Mouse (Mus musculus): ENCODE results near the gene Sh3bp2. TPM values are rescaled to one million over a fixed set of nuclear protein-coding genes. Genes with fewer than 3 reads are reported as not detected.
"Not testable (repeated sequence)": the region's sequence is repeated elsewhere in the genome, so short reads cannot be mapped to it uniquely, and the experiment has no call there.

Sh3bp2 gene
- polyA plus RNA-seq, 1 experiment, result 12.4 TPM

DNA sequence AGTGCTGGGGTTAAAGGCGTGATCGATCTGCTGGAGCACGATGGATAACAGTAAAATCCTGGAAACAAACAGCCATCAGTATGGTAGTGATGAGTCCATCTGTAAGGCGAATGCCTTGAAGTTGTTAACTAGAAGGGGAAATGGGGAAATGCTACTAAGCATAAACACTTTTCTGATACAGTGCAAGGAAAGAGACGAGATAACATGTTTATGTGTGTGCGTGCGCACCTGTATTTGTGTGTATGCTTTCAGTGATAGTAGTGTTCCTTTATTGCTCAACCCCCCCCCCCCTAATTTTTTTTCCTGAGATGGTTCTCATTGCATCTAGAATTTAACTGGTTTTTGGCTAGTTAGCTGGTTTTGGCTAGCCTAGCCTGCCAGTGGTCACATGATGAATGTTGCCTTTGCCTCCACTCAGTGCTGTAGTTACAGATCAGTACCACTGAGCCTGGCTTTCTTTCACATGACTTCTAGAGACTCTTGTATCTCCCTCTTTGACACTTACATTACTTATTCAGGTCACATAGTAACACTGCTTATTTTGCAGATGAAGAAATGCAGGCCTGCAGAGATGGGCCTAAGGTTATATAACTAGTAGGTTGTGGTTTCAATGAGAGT, 52.5 kb downstream of the Sh3bp2 start:
- Histone ChIP-seq H3K27ac (ENCODE audit: insufficient read depth, low read depth, low read length) (no peak overlapping the region), H3K27me3 (ENCODE audit: control insufficient read depth, insufficient read depth, low read length) (no peaks in the 10 kb centered on the region), H3K36me3 (ENCODE audit: control insufficient read depth, insufficient read depth, low read length) (no peaks in the 10 kb centered on the region), H3K4me3 (ENCODE audit: low read depth, low read length) (no peak overlapping the region), H3K4me1 (ENCODE audit: control insufficient read depth, insufficient read depth, insufficient read length, low read length) (peaks cover 9% of the 10 kb centered on the region)
- TF ChIP-seq POLR2A (IDR thresholded peaks at IDR 0.05; ENCODE audit: low read depth, low read length) (no peak), CTCF (IDR thresholded peaks at IDR 0.05; ENCODE audit: extremely low read depth, insufficient read length, insufficient replicate concordance, low read depth, low read length) (no peak)
- 94% methylated on average over 7 of the region's 7 CpGs for WGBS

DNA sequence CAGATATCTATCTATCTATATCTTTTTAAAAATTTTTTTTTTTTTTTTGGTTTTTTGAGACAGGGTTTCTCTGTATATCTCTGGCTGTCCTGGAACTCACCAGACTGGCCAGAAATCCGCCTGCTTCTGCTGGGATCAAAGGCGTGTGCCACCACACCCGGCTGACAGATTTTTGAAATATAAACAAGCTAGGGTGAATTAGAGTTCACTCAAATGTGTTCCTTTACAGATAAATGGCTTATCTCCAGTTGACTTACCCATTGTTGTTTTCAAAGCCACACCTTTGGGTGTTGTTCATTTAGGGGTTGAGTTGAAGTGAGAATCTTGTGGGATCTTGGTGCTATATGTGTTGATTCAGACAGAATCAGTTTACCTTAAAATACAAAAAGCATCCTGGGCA, 53.7 kb downstream of the Sh3bp2 start:
- Histone ChIP-seq H3K27me3 (ENCODE audit: control insufficient read depth, insufficient read depth, low read length) (no peaks in the 10 kb centered on the region), H3K27ac (ENCODE audit: insufficient read depth, low read depth, low read length) (no peak overlapping the region), H3K4me3 (ENCODE audit: low read depth, low read length) (no peak overlapping the region), H3K4me1 (ENCODE audit: control insufficient read depth, insufficient read depth, insufficient read length, low read length) (peaks cover 9% of the 10 kb centered on the region), H3K36me3 (ENCODE audit: control insufficient read depth, insufficient read depth, low read length) (no peaks in the 10 kb centered on the region)
- no peak for TF ChIP-seq POLR2A (IDR thresholded peaks at IDR 0.05; ENCODE audit: low read depth, low read length)
- TF ChIP-seq CTCF (IDR thresholded peaks at IDR 0.05; ENCODE audit: extremely low read depth, insufficient read length, insufficient replicate concordance, low read depth, low read length), result no peak
- 23% methylated on average over 3 of the region's 3 CpGs for WGBS

DNA sequence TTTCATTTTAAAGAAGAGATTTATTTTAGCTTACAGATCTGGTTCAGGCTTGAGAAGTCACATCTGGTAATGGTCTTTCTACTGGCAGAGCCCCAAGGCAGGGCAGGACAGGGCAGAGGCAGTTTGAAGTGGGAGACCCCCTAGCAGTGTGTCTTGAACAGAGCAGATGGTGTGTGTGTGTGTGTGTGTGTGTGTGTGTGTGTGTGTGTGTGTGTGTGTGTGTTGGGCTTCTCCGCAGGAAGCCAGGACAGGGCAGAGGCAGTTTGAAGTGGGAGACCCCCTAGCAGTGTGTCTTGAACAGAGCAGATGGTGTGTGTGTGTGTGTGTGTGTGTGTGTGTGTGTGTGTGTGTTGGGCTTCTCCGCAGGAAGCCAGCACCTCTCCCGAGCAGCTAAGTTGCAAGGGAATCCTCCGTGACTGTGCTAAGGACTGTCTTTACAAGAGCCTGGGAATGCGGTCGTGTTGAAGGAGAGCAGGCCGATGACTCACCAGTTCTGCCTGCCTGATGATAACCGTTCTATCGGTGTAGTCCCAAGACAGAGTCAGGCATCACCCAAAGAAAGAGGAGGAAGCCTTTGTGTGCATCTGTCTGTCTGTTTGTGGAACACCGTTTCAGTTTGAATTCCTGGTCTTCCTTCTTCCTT, 56.2 kb downstream of the Sh3bp2 start:
- not testable (repeated sequence) for H3K4me3 ChIP-seq (ENCODE audit: low read depth, low read length); H3K4me1 ChIP-seq (ENCODE audit: control insufficient read depth, insufficient read depth, insufficient read length, low read length); H3K27ac ChIP-seq (ENCODE audit: insufficient read depth, low read depth, low read length); H3K36me3 ChIP-seq (ENCODE audit: control insufficient read depth, insufficient read depth, low read length); H3K27me3 ChIP-seq (ENCODE audit: control insufficient read depth, insufficient read depth, low read length)
- 15% methylated on average over 10 of the region's 10 CpGs for WGBS

DNA sequence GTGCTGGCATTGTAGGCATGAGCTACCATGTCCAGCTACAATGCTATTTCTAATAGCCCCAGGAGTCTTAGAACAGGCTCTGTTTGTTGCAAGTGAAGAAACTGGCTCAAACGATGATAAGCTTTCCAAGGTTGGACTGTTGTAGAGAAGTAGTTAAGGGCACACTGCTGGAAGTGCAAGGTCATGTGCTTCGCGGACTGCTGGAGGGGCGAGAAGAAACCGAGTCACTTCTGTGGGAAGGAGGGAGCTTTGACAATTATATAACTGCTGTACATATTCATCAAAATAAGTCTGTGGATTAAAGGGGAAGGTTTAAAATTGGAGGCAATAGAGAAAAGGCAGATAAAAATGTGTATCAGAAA, 56.7 kb downstream of the Sh3bp2 start:
- Histone ChIP-seq H3K4me3 (ENCODE audit: low read depth, low read length) (no peak overlapping the region), H3K27me3 (ENCODE audit: control insufficient read depth, insufficient read depth, low read length) (no peaks in the 10 kb centered on the region), H3K4me1 (ENCODE audit: control insufficient read depth, insufficient read depth, insufficient read length, low read length) (peaks cover 5% of the 10 kb centered on the region), H3K27ac (ENCODE audit: insufficient read depth, low read depth, low read length) (no peak overlapping the region; the same call in 1 of the 2 replicates), H3K36me3 (ENCODE audit: control insufficient read depth, insufficient read depth, low read length) (no peaks in the 10 kb centered on the region; the same call in none of the 2 replicates)
- TF ChIP-seq CTCF (IDR thresholded peaks at IDR 0.05; ENCODE audit: extremely low read depth, insufficient read length, insufficient replicate concordance, low read depth, low read length), result no peak
- no peak for TF ChIP-seq POLR2A (IDR thresholded peaks at IDR 0.05; ENCODE audit: low read depth, low read length)
- 60% methylated on average over 5 of the region's 5 CpGs for WGBS

DNA sequence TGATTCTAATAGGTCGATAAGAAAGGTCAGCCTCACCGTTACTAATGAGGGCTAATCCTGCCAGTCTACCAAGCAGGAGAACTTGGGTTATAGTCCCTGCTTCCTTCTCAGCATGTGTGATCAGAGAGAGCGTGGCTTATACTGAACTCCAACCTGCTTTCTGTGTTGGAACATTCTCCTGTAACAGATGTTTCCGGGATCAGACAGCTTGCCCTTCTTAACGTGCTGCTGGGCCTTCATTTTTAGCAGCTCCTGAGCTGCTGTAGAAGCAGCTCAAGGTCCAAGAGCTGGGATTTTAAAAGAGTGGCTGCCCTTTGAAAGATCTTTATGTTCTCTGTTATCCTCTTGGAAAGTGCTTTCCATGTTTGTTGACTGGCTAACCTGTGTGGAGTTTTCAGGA, 59.6 kb downstream of the Sh3bp2 start:
- WGBS, result 71% methylated on average over 5 of the region's 5 CpGs
- Histone ChIP-seq H3K27me3 (ENCODE audit: control insufficient read depth, insufficient read depth, low read length) (no peaks in the 10 kb centered on the region), H3K36me3 (ENCODE audit: control insufficient read depth, insufficient read depth, low read length) (no peaks in the 10 kb centered on the region; the same call in none of the 2 replicates), H3K4me1 (ENCODE audit: control insufficient read depth, insufficient read depth, insufficient read length, low read length) (peaks cover 5% of the 10 kb centered on the region; the same call in 1 of the 2 replicates), H3K4me3 (ENCODE audit: low read depth, low read length) (no peak overlapping the region), H3K27ac (ENCODE audit: insufficient read depth, low read depth, low read length) (no peak overlapping the region)
- TF ChIP-seq POLR2A (IDR thresholded peaks at IDR 0.05; ENCODE audit: low read depth, low read length), result no peak
- TF ChIP-seq CTCF (IDR thresholded peaks at IDR 0.05; ENCODE audit: extremely low read depth, insufficient read length, insufficient replicate concordance, low read depth, low read length), result no peak

DNA sequence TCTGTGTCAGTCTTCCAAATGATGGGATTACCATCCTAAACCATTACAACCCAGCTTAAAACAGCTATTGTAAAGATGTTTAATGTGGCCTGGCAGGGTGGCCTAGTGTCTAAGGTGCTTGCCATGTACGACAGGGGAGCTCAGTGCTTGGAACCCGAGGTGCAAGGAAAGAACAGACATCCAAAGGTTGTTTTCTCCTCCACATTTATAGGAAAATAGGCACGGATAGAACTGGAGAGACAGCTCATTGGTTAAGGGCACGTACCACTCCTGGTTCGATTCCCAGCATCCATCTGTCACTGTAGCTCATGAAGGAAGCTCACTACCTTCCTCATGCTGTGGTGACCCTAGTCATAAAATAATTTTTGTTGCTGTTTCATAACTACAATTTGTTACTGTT, 62.2 kb downstream of the Sh3bp2 start:
- H3K4me1 ChIP-seq (ENCODE audit: control insufficient read depth, insufficient read depth, insufficient read length, low read length), result no peaks in the 10 kb centered on the region
- 90% methylated on average over 5 of the region's 5 CpGs for WGBS
- H3K27me3 ChIP-seq (ENCODE audit: control insufficient read depth, insufficient read depth, low read length), result no peaks in the 10 kb centered on the region
- no peak overlapping the region for H3K4me3 ChIP-seq (ENCODE audit: low read depth, low read length)
- H3K27ac ChIP-seq (ENCODE audit: insufficient read depth, low read depth, low read length), result no peak overlapping the region
- TF ChIP-seq CTCF (IDR thresholded peaks at IDR 0.05; ENCODE audit: extremely low read depth, insufficient read length, insufficient replicate concordance, low read depth, low read length), result no peak
- no peak for TF ChIP-seq POLR2A (IDR thresholded peaks at IDR 0.05; ENCODE audit: low read depth, low read length)
- peaks cover 1% of the 10 kb centered on the region for H3K36me3 ChIP-seq (ENCODE audit: control insufficient read depth, insufficient read depth, low read length)

DNA sequence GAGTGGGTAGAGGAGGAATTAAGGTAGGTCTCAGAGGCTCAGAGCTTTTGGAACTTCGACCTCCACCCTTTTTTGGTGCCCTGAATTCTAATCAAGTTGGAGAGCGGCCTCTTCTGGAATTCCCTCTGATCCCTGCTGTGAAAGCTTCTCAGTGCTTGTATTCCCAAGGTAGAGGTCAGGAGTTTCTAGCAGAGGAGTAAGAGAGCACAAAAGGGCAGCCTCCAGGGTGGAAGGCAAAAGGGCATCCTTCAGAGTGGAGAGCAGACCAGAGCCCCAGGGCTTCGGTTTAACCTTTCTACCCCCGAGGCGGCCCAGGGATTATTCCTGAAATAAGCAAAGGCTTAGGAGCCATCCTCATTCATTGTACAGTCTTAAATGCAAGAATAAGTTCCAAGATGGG, 64.4 kb downstream of the Sh3bp2 start:
- TF ChIP-seq CTCF (IDR thresholded peaks at IDR 0.05; ENCODE audit: extremely low read depth, insufficient read length, insufficient replicate concordance, low read depth, low read length) (no peak), POLR2A (IDR thresholded peaks at IDR 0.05; ENCODE audit: low read depth, low read length) (no peak)
- WGBS, result 64% methylated on average over 5 of the region's 5 CpGs

More for the DNA sequence above, 64.4 kb downstream of the Sh3bp2 start:
- no peaks in the 10 kb centered on the region for H3K4me1 ChIP-seq (ENCODE audit: control insufficient read depth, insufficient read depth, insufficient read length, low read length)
- H3K27ac ChIP-seq (ENCODE audit: insufficient read depth, low read depth, low read length), result no peak overlapping the region
- H3K27me3 ChIP-seq (ENCODE audit: control insufficient read depth, insufficient read depth, low read length), result no peaks in the 10 kb centered on the region
- peaks cover 4% of the 10 kb centered on the region for H3K36me3 ChIP-seq (ENCODE audit: control insufficient read depth, insufficient read depth, low read length)
- H3K4me3 ChIP-seq (ENCODE audit: low read depth, low read length), result no peak overlapping the region

Measured in small intestine, adult 2 months (tissue).